Mouse (Mus musculus): ENCODE results near the gene Sspn.
A peak's percentile ranks its signal among the peaks of the same experiment; 100 is the strongest.

The Sspn gene

DNA sequence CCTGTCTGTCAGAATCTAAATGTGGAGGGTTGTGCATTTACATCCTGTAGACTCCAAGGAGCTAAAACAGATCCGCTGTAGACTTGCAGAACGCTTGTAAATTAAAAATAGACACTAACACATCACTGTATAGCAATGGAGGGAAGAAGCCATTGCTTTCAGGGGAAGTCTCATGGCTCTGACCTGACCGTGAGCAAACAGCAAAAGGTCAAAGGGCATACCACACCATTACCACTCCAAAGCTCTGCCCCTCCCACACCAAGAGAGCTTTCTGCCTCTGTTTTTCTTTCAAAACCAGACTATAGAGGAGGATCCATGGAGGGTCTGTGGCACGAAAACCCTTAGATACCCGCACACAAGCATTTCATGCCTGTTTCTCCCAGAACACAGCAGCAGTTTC, 41.9 kb downstream of the Sspn start:
- DNase-seq (ENCODE audit: low spot score) = no peak

DNA sequence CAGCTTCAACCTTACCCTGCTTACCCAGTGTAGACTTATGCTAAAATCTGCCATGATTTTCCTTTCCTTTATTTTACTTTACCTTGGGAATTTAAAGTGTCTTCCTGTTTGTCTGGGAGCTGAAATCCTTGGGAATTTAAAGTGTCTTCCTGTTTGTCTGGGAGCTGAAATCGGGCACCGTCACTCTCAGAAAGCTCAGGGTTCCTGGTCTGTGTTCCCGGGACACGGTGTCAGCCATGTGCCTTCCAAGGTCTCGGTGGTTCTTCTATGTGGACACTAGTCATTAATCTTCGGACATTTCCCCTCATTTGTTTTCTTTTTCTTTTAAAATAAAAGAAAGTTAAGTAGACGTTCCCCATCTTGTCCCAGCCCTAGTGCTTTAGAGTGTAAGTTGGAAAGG, 43.3 kb downstream of the Sspn start:
- no peak for DNase-seq (ENCODE audit: low spot score)

DNA sequence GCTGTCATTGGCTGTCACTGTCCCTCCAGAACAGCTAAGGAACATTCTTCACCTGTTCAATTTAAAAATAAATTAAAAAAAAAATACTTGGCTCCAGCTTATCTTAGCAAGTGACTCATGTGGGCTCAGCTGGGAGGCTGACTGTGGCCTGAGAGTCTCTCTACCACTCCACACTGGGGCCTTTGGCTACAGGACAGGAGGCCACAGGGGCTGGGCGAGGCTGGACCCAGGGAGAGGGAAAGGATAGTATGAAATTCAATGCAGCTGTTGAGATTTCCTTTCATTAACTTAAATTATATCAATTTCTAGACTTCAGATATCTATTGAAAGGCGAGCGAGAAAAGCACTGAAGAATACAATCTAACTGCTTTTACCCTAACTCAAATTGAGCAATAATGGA, 45.9 kb downstream of the Sspn start:
- DNase-seq (ENCODE audit: low spot score) = no peak

DNA sequence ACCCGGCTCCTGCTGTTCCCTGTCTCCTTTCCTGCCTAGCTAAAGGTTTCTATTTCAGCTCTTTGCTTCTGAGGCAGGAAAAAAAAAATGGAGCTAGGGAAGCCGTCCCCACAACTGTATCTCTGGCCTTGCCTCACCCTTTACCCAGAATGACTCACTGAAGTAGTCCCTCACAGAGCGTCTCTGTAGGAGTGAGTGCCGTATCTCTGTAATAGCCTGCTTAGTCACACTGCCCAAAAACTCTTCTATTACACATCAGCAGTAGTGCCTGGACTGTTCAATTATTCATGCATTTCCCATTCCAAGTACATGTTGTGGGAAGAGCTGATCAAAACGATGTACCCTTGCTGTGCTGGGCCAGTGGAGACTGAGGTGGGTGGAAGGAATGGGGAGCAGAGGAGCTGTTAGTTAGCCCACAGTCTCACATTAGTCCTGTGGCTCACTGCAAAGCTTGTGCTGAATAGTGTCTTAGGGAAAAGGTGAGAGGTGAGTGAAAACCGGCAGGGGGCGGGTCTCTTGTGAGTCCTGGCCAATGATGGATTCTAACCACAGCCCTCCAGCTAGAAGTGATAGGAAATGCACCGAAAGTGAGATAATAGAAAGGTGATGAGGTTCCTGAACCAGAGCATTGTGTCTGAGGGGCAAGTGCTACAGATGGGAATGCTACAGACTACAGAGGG, 46.5 kb downstream of the Sspn start:
- no peak for DNase-seq (ENCODE audit: low spot score)

DNA sequence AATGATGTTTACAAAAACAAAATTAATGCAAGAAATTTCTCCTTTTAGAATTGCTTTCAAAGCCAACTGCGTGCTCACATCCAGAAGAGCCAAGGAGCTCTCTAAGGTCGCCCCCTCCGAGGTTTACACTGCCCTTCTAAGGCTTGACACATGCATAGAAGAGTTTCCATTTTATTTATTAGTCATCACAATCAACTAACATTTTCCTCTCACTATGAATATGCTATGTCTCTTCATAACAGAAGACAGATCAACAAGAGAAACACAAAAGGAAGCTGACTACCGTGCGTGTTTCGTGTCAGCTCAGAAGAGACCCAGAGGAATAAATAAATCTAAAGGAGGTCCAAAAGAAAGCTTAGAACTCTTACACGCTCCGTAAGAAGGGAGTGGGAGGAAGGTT, 49.6 kb downstream of the Sspn start:
- no peak for DNase-seq (ENCODE audit: low spot score)

DNA sequence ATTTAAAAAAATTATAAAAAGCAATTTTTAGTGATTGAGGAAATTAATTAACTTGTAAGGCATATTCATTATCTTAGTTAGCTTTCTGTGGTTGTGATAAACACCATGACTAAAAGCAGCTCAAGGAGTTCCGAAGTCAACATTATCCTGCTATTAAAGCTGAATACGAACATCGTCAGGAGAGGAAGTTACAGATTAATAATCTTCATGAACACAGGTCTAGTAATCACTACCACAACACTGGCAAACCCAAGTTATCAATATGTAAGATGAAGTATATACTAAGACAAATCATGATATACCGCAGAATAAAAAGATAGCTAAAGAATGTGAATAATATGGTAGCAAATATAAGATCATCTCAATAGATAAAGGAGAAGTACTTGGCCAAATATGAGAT, 50.9 kb downstream of the Sspn start:
- DNase-seq (ENCODE audit: low spot score) = no peak

DNA sequence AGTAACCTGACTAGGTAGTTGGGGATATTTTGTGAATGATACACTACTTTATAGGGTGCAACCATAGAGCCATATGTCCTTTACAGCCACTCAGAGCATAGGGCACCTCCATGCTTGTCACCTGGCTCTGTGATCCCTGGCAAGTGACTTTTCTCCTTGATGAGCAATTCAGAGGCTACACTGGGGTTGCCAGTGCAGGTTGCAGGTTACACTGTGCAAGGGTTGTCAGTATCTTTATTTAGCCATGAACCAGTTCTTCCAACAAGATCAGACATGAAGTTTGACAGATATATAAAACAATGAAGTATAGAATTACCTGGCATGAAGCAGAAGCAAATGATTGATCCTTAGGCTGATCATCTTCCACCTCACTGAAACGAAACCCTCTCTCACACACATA, 59.1 kb downstream of the Sspn start:
- no peak for DNase-seq (ENCODE audit: low spot score)

DNA sequence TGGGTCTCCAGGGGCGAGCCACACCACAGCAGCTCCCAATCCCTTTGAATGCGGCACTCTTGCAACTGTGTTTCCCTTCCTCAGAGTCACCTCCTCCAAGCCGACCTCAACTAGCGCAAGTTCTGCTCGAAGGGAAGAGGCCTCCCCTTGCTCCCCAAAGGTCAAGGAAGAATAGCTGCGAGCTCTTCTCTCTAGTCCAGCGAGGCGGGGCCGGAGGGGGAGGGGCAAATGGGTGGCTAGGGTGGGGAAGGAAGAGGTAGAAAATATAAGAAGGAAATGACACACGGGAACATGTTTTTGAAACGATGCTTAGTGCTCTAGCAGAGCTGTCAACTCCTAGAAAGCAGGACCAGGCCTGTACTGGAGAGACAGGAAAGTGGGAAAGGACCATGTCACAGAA, 61.1 kb downstream of the Sspn start:
- DNase-seq (ENCODE audit: low spot score) = no peak

DNA sequence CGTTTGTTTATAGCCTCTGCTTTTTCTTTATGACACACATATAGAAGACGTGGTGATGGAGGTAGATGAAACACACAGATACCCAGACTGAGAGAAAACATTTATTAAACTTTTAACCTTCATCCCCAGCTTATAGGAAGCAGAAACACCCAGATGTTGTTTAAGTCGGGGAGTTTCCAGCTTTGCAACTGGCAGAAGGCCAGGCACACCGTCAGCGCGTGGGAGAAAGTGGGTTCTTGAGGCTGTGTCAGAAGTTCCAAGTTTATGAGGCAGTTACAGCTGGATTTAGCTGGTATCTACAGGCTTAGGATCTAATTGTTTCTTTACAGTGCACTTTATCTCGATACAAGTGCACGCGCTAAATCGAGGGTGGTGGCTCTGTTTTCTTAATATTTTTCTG, 61.5 kb downstream of the Sspn start:
- DNase-seq (ENCODE audit: low spot score) = no peak

DNA sequence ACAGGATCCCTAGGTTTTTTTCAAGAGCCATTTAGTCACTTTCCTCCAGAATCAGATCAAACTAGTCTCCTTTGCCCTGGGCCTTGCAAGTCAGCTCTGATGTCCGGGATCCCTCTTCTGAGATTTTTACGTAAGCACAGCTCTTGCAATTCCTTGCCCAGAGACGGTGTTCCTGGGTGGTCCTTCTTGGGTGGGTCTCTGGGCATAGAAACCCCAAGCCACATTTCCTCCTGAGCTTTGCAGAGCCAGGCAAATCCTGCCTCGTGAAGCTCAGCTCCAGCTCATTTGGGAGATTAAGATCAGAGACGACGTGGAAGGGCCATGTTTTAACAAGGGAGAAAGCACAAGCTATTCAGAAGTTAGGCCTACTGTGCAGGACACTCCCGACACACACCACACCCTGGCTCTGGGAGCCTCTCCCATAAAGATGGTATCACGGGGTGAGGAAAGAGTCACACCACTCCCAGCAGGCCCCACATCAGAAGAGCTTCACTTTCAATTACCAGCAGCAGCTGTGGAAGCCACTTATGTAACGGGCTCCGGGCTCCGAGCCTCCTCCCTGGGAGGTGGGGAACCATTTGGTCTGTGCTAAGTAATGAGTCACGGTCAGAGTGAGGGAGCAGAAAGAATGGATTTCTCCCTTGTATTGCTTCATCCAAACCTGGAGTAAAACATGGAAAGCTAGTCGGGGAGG, 67.0 kb downstream of the Sspn start:
- peak; percentile 53 for DNase-seq (ENCODE audit: low spot score)

DNA sequence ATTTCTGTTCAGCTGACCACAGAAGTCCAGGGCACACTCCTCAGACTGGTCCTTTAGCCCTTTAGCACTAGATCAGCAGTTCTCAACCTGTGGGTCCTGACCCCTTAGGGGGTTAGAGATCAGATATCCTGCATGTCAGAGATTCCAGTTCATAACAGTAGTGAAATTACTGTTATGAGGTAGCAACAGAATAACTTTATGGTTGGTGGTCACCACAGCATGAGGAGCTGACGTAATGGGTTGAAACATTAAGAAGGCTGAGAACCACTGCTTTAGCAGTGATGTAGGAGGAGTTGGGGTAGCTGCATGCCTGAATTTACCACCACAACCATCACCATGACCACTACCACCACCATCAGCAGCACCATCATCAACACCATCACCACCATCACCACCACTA, 69.3 kb downstream of the Sspn start:
- no peak for DNase-seq (ENCODE audit: low spot score)

DNA sequence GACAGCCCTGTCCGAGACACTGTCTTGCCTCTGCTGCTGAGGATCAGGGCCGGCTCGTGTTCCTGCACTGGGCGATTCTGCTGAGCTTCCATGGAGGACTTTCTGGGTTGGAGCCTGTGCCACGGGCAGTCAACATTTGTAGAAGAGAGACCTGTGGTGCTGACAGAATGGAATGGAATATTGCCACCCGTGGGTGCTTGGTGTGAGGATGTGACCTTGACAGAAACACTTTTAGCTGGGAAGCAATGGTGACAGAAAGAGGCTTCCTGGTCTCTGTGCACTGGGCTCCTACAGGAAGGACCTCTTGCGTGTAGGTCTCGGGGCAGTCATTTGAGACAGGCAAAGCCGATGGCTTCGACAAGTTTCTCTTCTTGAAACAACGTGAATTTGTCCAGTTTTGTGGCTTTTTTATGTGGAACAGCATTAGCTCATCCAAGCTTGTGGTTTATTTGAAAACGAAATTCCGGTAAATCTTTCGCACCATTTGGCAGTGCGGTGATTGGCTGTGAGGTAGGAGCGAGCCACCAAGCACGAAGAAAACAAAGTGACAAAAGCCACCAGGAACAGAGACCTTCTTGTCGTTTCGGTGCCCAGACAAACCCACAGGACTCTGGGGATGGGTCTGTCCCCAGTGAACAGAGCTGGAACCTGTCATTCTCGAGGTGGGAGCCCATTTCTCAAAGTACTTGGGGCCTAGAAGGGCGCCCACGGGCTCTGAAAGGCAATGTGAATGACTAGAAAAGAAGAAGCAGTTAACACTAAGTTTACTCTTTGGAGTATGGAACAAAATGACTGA, 70.2 kb downstream of the Sspn start:
- no peak for DNase-seq (ENCODE audit: low spot score)

DNA sequence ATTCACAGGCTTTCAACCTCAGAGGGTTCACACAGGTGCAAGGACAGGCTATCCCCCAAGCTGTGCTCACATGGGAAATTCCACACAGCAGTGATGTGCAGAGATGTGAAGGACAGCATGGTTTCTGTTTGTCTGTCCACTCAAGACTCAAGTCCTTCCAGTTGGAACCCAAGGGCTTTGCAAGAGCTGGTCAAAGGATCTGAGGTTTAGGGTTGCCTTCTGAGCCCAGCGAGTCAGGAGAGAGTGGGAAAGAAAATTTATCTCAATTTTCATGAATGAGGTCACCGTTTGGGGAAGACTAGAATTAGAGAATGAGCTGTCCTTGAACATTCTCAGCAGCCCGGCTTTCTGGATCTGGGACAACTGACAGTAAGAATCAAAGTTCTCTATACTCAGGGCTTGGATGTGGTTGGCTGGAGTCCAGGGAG, 72.7 kb downstream of the Sspn start:
- no peak for DNase-seq (ENCODE audit: low spot score)

DNA sequence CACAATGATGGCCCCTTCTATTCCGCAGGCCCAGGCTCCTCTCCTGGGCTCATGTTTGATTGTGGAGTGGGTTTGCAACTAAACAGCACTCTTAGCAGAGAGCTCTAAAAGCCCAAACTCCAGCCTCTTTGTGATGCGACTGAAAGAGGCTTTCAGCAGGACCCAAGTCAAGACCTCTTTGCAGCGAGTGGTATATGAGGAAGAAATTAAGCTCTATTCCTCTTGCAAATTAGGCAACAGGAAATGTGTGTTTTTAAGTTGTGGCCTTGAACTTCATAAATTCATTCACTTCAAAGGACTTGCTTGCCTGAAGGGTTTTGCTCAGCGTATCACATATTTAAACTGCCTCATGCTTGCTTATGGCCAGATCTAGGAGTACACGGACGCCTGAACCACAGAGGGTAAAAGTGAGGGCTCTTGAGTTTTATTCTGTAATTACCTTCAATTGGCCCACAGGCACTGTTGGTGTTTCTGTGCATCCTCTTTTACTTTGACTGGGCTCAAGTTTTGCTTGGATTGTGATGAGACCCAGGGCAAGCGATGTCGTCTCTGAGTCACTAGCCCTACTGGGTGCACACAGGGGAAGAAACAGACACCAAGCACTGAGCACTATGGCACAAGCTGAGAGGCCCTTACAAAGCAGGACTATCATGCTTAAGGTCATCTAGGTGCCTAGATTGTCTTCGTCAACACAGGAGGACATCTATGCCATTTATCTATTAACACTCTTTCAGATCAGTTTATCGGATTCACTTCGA, 73.9 kb downstream of the Sspn start:
- DNase-seq (ENCODE audit: low spot score) = no peak

DNA sequence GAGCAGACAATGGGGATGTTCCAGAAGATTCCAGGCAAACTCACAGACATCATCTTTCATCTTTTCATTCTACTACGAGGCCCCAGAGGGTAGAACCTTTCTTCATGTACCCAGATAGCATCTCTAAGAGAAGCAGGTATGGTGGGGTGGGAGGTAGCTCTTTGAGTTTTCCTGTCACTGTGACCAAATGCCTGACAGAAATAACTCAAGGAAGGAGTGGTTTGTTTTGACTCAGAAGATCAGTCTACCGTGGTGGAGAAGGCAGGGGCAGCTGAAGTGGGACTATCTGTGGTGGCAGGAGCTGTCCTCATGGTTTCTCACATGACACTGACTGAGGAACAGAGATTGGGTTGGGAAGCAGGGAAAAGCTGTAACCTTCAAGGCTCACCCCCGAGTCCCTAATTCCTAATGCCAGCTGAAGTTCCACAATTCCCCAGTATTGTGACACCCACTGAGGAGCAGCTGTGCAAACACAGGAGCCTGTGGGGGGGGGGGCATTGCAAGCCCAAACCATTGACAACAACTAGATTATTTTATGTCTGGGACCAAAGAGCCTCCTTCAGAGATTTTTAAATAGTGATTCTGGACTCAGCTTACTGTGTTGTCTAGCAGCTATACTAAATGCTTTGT, 74.6 kb downstream of the Sspn start:
- no peak for DNase-seq (ENCODE audit: low spot score)

DNA sequence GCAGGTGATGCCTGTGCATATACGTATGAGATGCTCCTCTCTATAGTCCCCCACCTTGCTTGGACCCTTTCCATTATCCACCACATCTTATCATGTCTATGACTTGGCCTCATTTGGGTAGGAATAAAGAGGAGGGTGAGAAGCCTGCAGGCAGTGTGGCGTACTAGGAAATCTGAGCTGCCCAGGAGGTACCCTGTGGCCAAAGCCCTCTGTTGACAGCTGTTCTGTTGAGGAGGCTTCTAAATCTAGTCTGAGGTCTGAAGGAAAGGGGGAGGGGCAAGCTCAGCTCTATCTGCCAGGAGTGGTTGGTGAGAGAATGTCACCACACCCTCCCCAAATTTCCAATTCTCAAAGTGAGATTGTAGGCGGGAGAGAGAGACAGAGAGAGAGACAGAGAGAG, 75.3 kb downstream of the Sspn start:
- DNase-seq (ENCODE audit: low spot score) = no peak

DNA sequence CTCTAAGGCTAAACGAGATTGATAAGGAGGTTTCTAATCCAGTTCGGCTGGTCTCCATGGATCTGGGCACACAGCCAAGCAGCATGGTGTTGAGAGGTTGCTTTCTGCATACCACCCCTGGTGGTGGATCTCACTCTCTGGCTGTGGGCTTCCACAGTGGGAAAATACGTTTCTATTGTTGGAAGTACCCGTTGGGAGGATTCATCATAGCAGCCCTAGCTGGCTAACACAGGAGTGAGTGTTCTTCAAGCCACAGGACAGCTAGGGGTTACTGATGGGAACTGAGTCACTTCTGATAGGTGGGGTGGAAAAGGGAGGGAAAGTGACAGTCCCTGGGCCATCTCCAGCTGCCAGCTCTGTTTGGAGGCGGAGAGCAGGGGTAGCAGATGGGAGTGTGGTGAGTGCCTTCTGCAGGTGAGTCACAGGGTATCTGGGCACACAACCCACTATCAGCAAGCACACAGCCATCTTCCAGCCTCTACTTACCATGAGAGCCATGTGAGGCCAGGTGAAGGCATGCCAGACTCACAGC, 77.1 kb downstream of the Sspn start:
- DNase-seq (ENCODE audit: low spot score) = no peak

DNA sequence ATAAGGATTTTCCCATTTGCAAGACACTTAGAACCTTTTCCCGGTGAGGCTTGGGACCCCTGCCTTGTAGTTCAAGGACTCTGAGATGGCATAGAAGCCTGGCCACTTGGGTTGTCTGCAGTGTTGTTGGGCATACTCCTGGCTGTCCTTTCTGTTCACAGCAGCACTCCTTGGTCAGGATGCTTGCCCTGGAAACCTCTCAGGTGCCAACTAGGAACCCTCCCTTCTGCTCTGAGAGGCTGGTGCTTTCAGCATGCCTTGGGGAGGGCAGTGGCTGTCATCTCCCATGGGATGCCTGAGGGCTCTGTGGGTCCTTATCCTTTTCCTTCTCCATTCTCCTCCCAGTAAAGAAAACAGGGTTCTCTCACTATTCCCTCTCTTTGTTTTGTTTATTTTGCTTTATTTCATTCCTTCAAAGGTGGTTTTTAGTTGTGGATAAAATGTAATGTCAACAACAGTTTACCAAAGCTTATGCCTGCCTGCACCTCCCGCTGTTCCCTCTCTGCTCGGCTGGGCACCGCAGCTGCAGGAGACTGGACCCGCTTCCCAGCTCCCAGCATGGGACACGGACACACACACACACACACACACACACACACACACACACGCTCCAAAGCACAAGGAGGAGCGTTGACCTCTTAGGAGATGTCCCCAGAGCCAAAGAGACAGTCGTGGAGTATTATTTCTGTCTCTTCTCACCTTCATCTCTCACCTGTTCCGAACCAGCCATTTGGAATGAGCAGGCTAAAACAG, 77.9 kb downstream of the Sspn start:
- no peak for DNase-seq (ENCODE audit: low spot score)

DNA sequence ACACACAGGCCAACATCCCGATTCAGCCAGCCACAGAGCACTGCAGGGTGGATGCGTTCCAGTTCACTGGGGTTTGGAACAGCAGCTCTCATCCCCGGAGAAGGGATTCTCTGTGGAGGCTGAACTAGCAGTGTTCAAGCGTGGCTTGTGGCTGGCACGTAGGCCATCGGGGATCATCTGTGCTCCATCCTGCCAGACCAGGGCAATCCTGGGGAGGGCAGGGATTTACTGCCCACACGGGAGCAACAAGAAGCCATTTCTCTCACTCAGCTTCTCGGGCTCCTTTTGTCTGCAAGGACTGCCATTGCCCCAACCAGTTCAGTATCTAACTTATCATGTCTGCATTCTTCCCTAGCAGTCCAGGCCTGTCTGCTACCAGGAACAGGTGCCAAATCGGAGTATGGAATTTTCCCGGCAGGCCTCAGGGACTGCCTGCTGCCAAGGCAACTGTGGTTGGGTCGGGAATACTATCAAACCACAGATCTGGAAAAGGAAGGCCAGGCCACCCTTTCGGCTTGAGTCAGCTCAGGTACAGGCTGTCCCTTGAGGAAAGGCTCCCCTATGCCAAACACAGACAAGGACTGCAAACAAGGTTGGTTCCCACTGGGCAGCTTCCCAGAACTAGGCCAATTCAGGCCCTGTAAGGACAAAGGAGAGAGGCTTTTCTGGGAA, 78.8 kb downstream of the Sspn start:
- DNase-seq (ENCODE audit: low spot score) = no peak

DNA sequence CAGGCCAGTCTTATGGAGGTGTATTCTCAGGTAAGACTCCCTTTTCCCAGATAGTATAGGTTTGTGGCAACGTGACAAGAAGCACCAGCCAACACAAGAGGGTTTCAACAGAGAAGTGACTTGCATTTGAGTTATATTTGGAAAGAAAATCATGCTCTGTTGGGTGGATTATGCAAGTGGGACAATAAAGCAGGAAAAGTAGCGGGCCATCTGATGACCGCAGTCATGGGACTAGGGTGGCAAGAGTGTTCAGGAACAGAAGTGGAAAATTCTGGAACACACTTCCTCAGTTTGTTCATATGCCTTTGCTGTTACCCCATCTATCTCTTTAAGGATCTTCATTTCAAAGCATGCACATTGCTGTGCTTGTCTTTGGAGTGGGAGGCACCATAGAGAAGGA, 82.9 kb downstream of the Sspn start:
- DNase-seq (ENCODE audit: low spot score) = no peak
